Mouse (Mus musculus) spleen, adult 18-20 months (tissue): ENCODE measurements around the gene Doxl2.
"Not testable (repeated sequence)": the region's sequence is repeated elsewhere in the genome, so short reads cannot be mapped to it uniquely, and the experiment has no call there.

Experiments
- DNase-seq, 2 experiments: peaks; one replicate each; pipeline ENCODE4 v3.0.0; 2022; ENCODE audit warnings: mixed read lengths in 2 of 2

The Doxl2 gene

GRCm38 (mm10) chr6:48974663-48975062, at the start of gene Doxl2:
Gene Doxl2, plus strand, starts transcription at chr6:48974963.
- no peak for DNase-seq

GRCm38 (mm10) chr6:48929595-48929994, 45.2 kb upstream of the Doxl2 start, which contains the start of gene 1600015I10Rik:
Gene 1600015I10Rik, plus strand, starts transcription at chr6:48929895.
- DNase-seq, result no peak

GRCm38 (mm10) chr6:48949596-48949995, 25.2 kb upstream of the Doxl2 start:
- no peak for DNase-seq

GRCm38 (mm10) chr6:48950676-48951075, 24.1 kb upstream of the Doxl2 start:
- no peak for DNase-seq

- no peak for DNase-seq
Measured at GRCm38 (mm10) chr6:48951630-48952029, 23.1 kb upstream of the Doxl2 start.

- DNase-seq, result no peak
Measured at GRCm38 (mm10) chr6:48953220-48953619, 21.5 kb upstream of the Doxl2 start.

- DNase-seq, result no peak
Measured at GRCm38 (mm10) chr6:48954211-48954610, 20.6 kb upstream of the Doxl2 start.

- peak in 1 of 2 experiments; percentile 35 for DNase-seq
Measured at GRCm38 (mm10) chr6:48954946-48955345, 19.8 kb upstream of the Doxl2 start.

- DNase-seq, result no peak
Measured at GRCm38 (mm10) chr6:48956785-48957184, 18.0 kb upstream of the Doxl2 start.

GRCm38 (mm10) chr6:48958053-48958452, 16.7 kb upstream of the Doxl2 start:
- no peak for DNase-seq

- DNase-seq, result not testable (repeated sequence)
Measured at GRCm38 (mm10) chr6:48959151-48959550, 15.6 kb upstream of the Doxl2 start.

GRCm38 (mm10) chr6:48966696-48967095, 8.1 kb upstream of the Doxl2 start:
- not testable (repeated sequence) for DNase-seq

GRCm38 (mm10) chr6:48967868-48968267, 6.9 kb upstream of the Doxl2 start:
- DNase-seq, result no peak

GRCm38 (mm10) chr6:48979616-48980015, 4.9 kb downstream of the Doxl2 start:
- no peak for DNase-seq

- no peak for DNase-seq
Measured at GRCm38 (mm10) chr6:48982305-48982704, 7.5 kb downstream of the Doxl2 start.

- DNase-seq, result no peak
Measured at GRCm38 (mm10) chr6:48986444-48986990, 11.8 kb downstream of the Doxl2 start, which contains the start of gene Svs1. Gene Svs1, plus strand, starts transcription at chr6:48986861.

- DNase-seq, result no peak
Measured at GRCm38 (mm10) chr6:48989971-48990370, 15.2 kb downstream of the Doxl2 start.

- no peak for DNase-seq
Measured at GRCm38 (mm10) chr6:48991991-48992390, 17.2 kb downstream of the Doxl2 start.

- DNase-seq, result no peak
Measured at GRCm38 (mm10) chr6:48998186-48998585, 23.4 kb downstream of the Doxl2 start.

- no peak for DNase-seq
Measured at GRCm38 (mm10) chr6:48998796-48999195, 24.0 kb downstream of the Doxl2 start.

- DNase-seq, result no peak
Measured at GRCm38 (mm10) chr6:49003381-49003780, 28.6 kb downstream of the Doxl2 start.

- peak; percentile 14 to 56 for DNase-seq
Measured at GRCm38 (mm10) chr6:49007981-49008380, 33.2 kb downstream of the Doxl2 start.

- DNase-seq, result no peak
Measured at GRCm38 (mm10) chr6:49008420-49009160, 33.8 kb downstream of the Doxl2 start.

GRCm38 (mm10) chr6:49009161-49009555, 34.4 kb downstream of the Doxl2 start:
- no peak for DNase-seq
